Mouse (Mus musculus): ENCODE data around the gene Rinl. TPM values are rescaled to one million over a fixed set of nuclear protein-coding genes. Genes with fewer than 3 reads are reported as not detected.

The Rinl gene
- 40.5 and 51.7 TPM in 2 replicates for total RNA-seq (2017)

DNA sequence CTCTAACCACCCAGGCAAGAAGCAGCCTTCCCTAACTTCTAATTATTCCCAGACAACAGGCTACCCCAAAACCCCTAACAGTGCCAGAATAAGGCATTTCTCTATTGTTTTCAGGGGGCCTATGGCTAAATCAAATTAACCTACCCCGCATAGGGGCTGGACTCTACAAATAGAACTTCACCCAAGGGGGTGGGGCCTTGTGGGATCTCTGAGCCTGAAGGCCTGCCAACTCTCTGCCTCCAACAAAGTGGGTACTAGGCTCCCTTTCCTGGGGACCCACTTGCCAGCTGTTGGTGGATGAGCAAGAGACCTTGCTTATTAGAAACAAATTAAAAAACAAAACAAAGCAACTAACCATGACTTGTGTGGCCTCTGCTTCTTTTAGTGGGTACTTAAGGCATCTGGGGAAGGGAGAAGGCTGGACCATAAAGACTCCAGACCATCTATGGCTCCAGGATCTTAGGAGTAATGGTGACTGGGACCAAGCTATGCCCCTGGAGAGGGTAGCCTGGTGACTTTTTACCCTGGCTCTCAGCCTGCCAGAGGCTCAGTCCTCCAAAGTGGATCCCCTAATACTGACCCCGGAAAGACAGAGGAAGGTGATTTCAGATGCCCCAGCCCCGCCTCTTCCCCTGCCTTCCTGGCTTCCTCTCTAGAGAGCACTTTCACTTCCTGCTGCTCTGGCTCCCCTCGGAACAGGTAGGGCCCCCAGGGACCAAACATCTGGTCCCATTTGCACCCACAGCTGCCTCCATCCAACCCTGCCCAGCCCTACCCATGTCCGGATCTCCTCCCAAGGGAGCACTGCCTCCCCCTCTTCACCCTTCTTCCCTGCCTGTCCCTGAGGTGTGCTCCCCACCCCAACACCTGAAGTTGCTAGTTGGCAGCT lies at the start of gene Rinl:
TSS of gene Rinl (plus strand) at position 663 of the 889 bp plus-strand sequence.
- ATAC-seq (replicated peaks in 1 of 2; ENCODE audit: insufficient read depth in 1 of 2, low FRiP score in 2 of 2, low TSS enrichment in 1 of 2, low read depth in 1 of 2, poor library complexity in 2 of 2, severe bottlenecking in 2 of 2) = peak; percentile 29 to 61; a peak in 1 of 4 replicates

GRCm38 (mm10) chr7:28739829-28740228 lies 48.9 kb upstream of the Rinl start:
- no peak for ATAC-seq (replicated peaks in 1 of 2; ENCODE audit: insufficient read depth in 1 of 2, low FRiP score in 2 of 2, low TSS enrichment in 1 of 2, low read depth in 1 of 2, poor library complexity in 2 of 2, severe bottlenecking in 2 of 2)

DNA sequence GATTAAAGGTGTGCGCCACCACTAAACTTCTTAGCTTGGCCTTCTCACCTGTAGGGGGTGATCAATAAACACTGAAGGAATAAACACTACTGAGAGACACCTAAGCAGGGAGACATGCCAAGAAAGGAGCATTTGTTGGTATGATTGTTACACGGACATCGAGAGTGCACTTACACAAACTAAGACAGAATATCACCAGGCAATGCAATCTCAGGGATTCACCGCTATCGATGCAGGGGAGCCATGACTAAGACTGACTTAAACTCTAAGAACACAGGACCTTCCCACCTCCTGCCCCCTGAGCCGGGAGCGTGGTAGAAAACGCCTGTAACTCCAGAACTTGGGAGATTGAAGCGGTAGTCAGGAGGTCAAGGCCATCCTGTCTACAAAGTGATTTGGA lies 47.8 kb upstream of the Rinl start:
- ATAC-seq (replicated peaks in 1 of 2; ENCODE audit: insufficient read depth in 1 of 2, low FRiP score in 2 of 2, low TSS enrichment in 1 of 2, low read depth in 1 of 2, poor library complexity in 2 of 2, severe bottlenecking in 2 of 2) = no peak

GRCm38 (mm10) chr7:28741368-28741708 lies 47.4 kb upstream of the Rinl start:
- ATAC-seq (replicated peaks in 1 of 2; ENCODE audit: insufficient read depth in 1 of 2, low FRiP score in 2 of 2, low TSS enrichment in 1 of 2, low read depth in 1 of 2, poor library complexity in 2 of 2, severe bottlenecking in 2 of 2) = peak in 1 of 2 experiments; percentile 6; a peak in 1 of 4 replicates

DNA sequence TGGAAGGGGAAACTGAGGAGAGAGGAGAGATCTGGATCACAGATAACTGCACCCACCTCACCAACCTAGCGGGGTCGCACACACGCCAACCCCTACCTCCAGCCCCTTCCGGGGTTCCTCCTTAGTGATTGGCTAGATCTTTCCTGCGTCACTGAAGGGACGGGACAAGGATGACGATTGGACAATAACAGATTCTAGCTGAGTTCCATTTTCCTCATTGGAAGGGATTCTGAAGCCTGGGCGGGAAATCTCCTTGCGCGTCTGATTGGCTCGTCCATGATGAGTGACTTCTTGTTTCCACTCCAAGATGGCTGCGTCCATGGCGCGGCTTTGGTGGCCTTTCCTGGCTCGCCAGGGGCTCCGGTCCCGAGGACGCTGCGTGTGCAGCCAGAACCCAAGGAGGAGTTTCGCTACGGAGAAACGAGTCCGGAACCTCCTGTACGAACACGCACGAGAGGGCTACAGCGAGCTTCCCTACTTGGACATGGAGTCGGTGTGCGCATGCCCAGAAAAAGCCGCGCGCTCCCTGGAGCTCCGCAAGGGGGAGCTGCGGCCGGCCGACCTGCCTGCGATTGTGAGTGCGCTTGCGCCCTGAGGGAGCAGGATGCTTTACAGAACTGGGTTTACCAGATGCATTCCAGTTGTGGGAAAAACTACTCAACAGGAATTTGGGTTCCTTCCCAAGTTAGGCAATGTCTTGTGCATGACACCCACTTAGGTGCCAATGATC lies 46.9 kb upstream of the Rinl start, which contains the start of the genes Mrps12 and Sars2:
TSS of gene Mrps12 (minus strand) at position 112 of the 730 bp plus-strand sequence.
TSS of gene Sars2 (plus strand) at position 284 of the 730 bp plus-strand sequence.
- peak; percentile 97 to 98 for ATAC-seq (replicated peaks in 1 of 2; ENCODE audit: insufficient read depth in 1 of 2, low FRiP score in 2 of 2, low TSS enrichment in 1 of 2, low read depth in 1 of 2, poor library complexity in 2 of 2, severe bottlenecking in 2 of 2)

GRCm38 (mm10) chr7:28749935-28750334 lies 38.8 kb upstream of the Rinl start:
- no peak for ATAC-seq (replicated peaks in 1 of 2; ENCODE audit: insufficient read depth in 1 of 2, low FRiP score in 2 of 2, low TSS enrichment in 1 of 2, low read depth in 1 of 2, poor library complexity in 2 of 2, severe bottlenecking in 2 of 2)

- no peak for ATAC-seq (replicated peaks in 1 of 2; ENCODE audit: insufficient read depth in 1 of 2, low FRiP score in 2 of 2, low TSS enrichment in 1 of 2, low read depth in 1 of 2, poor library complexity in 2 of 2, severe bottlenecking in 2 of 2)
Measured at GRCm38 (mm10) chr7:28756079-28756478, 32.7 kb upstream of the Rinl start, which contains the start of gene Ccer2. Gene Ccer2, plus strand, starts transcription at chr7:28756174.

- ATAC-seq (replicated peaks in 1 of 2; ENCODE audit: insufficient read depth in 1 of 2, low FRiP score in 2 of 2, low TSS enrichment in 1 of 2, low read depth in 1 of 2, poor library complexity in 2 of 2, severe bottlenecking in 2 of 2) = no peak
Measured at GRCm38 (mm10) chr7:28758623-28759022, 30.1 kb upstream of the Rinl start.

DNA sequence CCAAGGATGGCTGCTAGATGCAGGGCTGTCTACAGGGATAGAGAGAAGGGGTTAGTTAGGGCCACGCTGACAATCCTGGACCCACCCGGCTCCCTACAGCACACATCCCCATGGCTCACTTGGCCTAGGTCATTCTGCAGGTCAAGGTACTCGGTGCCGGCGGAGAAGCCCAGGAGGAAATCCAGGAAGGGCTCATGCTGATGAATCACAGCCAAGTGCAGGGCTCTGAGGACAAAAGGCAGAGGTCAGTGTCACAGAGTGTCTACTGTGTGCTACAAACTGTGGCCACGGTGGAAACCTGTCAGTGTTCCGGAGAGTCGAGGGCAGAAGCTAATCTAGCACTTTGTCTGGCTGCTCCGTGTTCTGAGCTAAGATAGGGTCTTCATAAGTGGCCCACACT lies 26.9 kb upstream of the Rinl start:
- ATAC-seq (replicated peaks in 1 of 2; ENCODE audit: insufficient read depth in 1 of 2, low FRiP score in 2 of 2, low TSS enrichment in 1 of 2, low read depth in 1 of 2, poor library complexity in 2 of 2, severe bottlenecking in 2 of 2) = no peak

GRCm38 (mm10) chr7:28765211-28765610 lies 23.6 kb upstream of the Rinl start:
- ATAC-seq (replicated peaks in 1 of 2; ENCODE audit: insufficient read depth in 1 of 2, low FRiP score in 2 of 2, low TSS enrichment in 1 of 2, low read depth in 1 of 2, poor library complexity in 2 of 2, severe bottlenecking in 2 of 2) = no peak

- peak; percentile 94 to 96 for ATAC-seq (replicated peaks in 1 of 2; ENCODE audit: insufficient read depth in 1 of 2, low FRiP score in 2 of 2, low TSS enrichment in 1 of 2, low read depth in 1 of 2, poor library complexity in 2 of 2, severe bottlenecking in 2 of 2)
Measured at GRCm38 (mm10) chr7:28766173-28766879, 22.4 kb upstream of the Rinl start, which contains the start of gene Sirt2. Gene Sirt2, plus strand, starts transcription at chr7:28766735.

- no peak for ATAC-seq (replicated peaks in 1 of 2; ENCODE audit: insufficient read depth in 1 of 2, low FRiP score in 2 of 2, low TSS enrichment in 1 of 2, low read depth in 1 of 2, poor library complexity in 2 of 2, severe bottlenecking in 2 of 2)
Measured at GRCm38 (mm10) chr7:28766910-28767309, 21.9 kb upstream of the Rinl start.

DNA sequence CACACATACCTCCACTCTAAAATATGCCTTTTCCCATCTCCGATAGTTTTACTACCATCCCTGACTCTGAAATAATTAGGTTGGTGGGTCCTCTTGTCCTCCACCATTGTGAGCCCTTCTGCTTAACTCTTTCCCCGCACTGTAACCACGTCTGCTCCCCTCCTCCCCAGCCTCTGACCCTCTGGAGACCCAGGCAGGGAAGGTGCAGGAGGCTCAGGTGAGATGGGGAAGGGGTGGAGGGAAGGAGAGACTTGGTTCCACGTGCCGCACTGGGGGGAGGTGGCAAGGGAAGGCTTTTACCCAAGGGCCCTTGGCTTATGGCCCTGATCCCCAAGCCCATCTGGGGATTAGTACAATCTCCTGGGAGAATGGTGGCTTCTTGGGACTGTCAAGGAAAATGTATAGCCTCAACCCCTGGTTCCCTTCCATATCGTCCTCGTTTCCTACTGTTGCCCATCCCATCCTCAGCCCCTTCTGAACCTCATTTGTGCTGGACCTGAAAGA lies 21.3 kb upstream of the Rinl start, which contains the start of gene Nfkbib:
TSS of gene Nfkbib (minus strand) at position 51 of the 504 bp plus-strand sequence.
- ATAC-seq (replicated peaks in 1 of 2; ENCODE audit: insufficient read depth in 1 of 2, low FRiP score in 2 of 2, low TSS enrichment in 1 of 2, low read depth in 1 of 2, poor library complexity in 2 of 2, severe bottlenecking in 2 of 2) = no peak

DNA sequence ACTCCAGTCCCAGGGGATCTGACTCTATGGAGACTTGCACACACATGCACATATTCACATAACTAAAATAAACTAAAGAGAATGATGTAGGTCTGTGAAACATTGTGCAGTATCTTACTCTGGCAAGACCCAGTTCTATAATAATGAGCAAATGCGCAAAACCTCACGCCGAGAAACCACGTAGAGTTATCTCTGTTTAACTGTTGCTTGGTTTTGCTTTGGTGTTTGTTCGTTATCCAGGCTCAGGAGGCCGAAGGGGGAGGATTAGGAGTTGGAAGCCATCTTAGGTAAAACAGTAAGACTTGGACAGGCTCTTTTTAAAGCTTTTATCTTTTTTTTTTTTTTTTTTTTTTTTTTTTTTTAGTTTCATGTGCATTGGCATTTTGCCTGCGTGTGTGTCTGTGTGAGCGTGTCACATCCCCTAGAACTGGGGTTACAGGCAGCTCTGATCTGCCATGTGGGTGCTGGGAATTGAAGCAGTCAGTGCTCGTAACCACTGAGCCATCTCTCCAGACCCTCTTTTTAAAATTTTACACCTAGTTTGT lies 19.3 kb upstream of the Rinl start:
- no peak for ATAC-seq (replicated peaks in 1 of 2; ENCODE audit: insufficient read depth in 1 of 2, low FRiP score in 2 of 2, low TSS enrichment in 1 of 2, low read depth in 1 of 2, poor library complexity in 2 of 2, severe bottlenecking in 2 of 2)

DNA sequence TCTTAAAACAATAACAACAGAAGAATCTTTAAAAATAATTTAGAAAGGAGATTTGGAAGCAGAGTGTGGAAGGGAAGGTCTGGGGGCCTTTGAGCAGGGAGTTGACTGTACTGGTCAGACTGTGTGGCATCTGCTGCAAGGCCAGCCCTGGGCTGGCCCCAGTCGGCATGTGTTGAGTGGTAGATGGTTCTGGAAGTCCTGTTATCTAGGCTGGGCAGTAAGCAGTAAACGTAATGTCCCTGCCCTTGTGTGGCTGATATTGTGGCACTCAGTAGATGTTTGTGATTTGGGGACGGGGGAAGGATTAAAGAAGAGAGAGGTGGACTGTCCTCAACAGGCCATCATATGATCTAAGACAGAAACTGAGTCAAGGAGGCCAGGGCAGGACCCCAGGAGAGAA lies 18.5 kb upstream of the Rinl start:
- ATAC-seq (replicated peaks in 1 of 2; ENCODE audit: insufficient read depth in 1 of 2, low FRiP score in 2 of 2, low TSS enrichment in 1 of 2, low read depth in 1 of 2, poor library complexity in 2 of 2, severe bottlenecking in 2 of 2) = no peak

- ATAC-seq (replicated peaks in 1 of 2; ENCODE audit: insufficient read depth in 1 of 2, low FRiP score in 2 of 2, low TSS enrichment in 1 of 2, low read depth in 1 of 2, poor library complexity in 2 of 2, severe bottlenecking in 2 of 2) = no peak
Measured at GRCm38 (mm10) chr7:28771867-28772266, 16.9 kb upstream of the Rinl start.

- ATAC-seq (replicated peaks in 1 of 2; ENCODE audit: insufficient read depth in 1 of 2, low FRiP score in 2 of 2, low TSS enrichment in 1 of 2, low read depth in 1 of 2, poor library complexity in 2 of 2, severe bottlenecking in 2 of 2) = no peak; a peak in 1 of 4 replicates
Measured at GRCm38 (mm10) chr7:28773163-28773562, 15.6 kb upstream of the Rinl start.

All from hematopoietic stem cell, adult 5-6 weeks (primary cell).